Mouse (Mus musculus) erythroblast, embryonic 14.5 days (primary cell): ENCODE measurements around the gene Kif22.

Experiments
- GATA1 ChIP-seq: IDR thresholded peaks from 2 replicates; pipeline ENCODE4 v1.6.1; 2012; ENCODE audit warnings: low read length, inconsistent platforms, mixed read lengths
- TAL1 ChIP-seq: IDR thresholded peaks from 3 replicates; pipeline ENCODE4 v1.6.1; 2012; ENCODE audit warnings: low read length, inconsistent platforms, mixed read lengths

- TF ChIP-seq GATA1 = no peak
- no peak for TF ChIP-seq TAL1
Observed at GRCm38 (mm10) chr7:126996449-126996848, 45.8 kb downstream of the Kif22 start.
